23 mouse cellular contexts compared by ENCODE assay signal in genomic region chr9:122786534-122786933, GRCm38 (mm10). TPM values are rescaled to one million over a fixed set of nuclear protein-coding genes. Genes with fewer than 3 reads are reported as not detected.
"Had no signal": no experiment of that assay in that cellular context is flagged by ENCODE, and none has a peak within 500 bp of the region (broad histone marks: within the 10 kb centered on the region; RNA-seq: fewer than 3 reads in every experiment).

No protein-coding gene starts in this region.

- H3K27ac ChIP-seq: lung, embryonic 15.5 days; macrophage; midbrain, embryonic 13.5 days; midbrain, embryonic 15.5 days; neural tube, embryonic 12.5 days had no signal

- H3K9ac ChIP-seq: lung, embryonic 15.5 days; midbrain, embryonic 13.5 days; midbrain, embryonic 15.5 days; neural tube, embryonic 12.5 days had no signal

- H3K9me3 ChIP-seq: lung, embryonic 15.5 days; megakaryocyte, embryonic 14.5 days; midbrain, embryonic 13.5 days; midbrain, embryonic 15.5 days; neural tube, embryonic 12.5 days had no signal

- H3K4me2 ChIP-seq: lung, embryonic 15.5 days; midbrain, embryonic 11.5 days; midbrain, embryonic 13.5 days; midbrain, embryonic 15.5 days; neural tube, embryonic 12.5 days had no signal

- H3K27me3 ChIP-seq: lung, embryonic 15.5 days; midbrain, embryonic 13.5 days; midbrain, embryonic 15.5 days; neural tube, embryonic 12.5 days had no signal

- ATAC-seq: lung, postnatal 0 days; midbrain, embryonic 13.5 days; midbrain, embryonic 15.5 days had no signal

- DNase-seq: lung, adult 2 months; lung, postnatal 14 days; lung, postnatal 36 days; right cerebral cortex, postnatal 14 days; thymus, adult 18-20 months; thymus, postnatal 14 days; thymus, postnatal 36 days had no signal

- H3K36me3 ChIP-seq: lung, embryonic 15.5 days; midbrain, embryonic 13.5 days; midbrain, embryonic 15.5 days; neural tube, embryonic 12.5 days had no signal

- H3K4me1 ChIP-seq: lung, embryonic 15.5 days; megakaryocyte, embryonic 14.5 days; midbrain, embryonic 13.5 days; midbrain, embryonic 15.5 days; neural tube, embryonic 12.5 days had no signal

- H3K4me3 ChIP-seq: lung, embryonic 15.5 days; megakaryocyte, embryonic 14.5 days; midbrain, embryonic 13.5 days; midbrain, embryonic 15.5 days; neural tube, embryonic 12.5 days had no signal

RNA-seq across cellular contexts. Expression of gene Topaz1, which starts 39.4 kb away (rescaled TPM):
- total RNA-seq: megakaryocyte progenitor cell, adult 5-6 weeks; midbrain, postnatal 0 days; monocyte, adult 5-6 weeks; neutrophil, adult 5-6 weeks had no signal
- polyA plus RNA-seq: liver, embryonic 16.5 days; lung, adult 2 months; macrophage; midbrain, embryonic 11.5 days; midbrain, embryonic 13.5 days; midbrain, embryonic 15.5 days; midbrain, postnatal 0 days; neural tube, embryonic 12.5 days; neural tube, embryonic 14.5 days; spleen, adult 2 months had no signal

RNA-seq across cellular contexts. Expression of gene Gm35549, which starts 57.3 kb away (rescaled TPM):
- total RNA-seq: megakaryocyte progenitor cell, adult 5-6 weeks; midbrain, postnatal 0 days; monocyte, adult 5-6 weeks had no signal
- polyA plus RNA-seq: liver, embryonic 16.5 days; lung, adult 2 months; macrophage; spleen, adult 2 months; thymus, postnatal 0 days had no signal
